Mouse (Mus musculus): ENCODE measurements around the gene Aste1.
A peak's percentile ranks its signal among the peaks of the same experiment; 100 is the strongest.

Aste1 gene

GRCm38 (mm10) chr9:105395218-105395627 is at the start of gene Aste1, which contains the start of gene Nek11:
TSS of gene Aste1 (plus strand) at chr9:105395392.
TSS of gene Nek11 (minus strand) at chr9:105395524.
- peak; percentile 93 to 96 for DNase-seq

DNA sequence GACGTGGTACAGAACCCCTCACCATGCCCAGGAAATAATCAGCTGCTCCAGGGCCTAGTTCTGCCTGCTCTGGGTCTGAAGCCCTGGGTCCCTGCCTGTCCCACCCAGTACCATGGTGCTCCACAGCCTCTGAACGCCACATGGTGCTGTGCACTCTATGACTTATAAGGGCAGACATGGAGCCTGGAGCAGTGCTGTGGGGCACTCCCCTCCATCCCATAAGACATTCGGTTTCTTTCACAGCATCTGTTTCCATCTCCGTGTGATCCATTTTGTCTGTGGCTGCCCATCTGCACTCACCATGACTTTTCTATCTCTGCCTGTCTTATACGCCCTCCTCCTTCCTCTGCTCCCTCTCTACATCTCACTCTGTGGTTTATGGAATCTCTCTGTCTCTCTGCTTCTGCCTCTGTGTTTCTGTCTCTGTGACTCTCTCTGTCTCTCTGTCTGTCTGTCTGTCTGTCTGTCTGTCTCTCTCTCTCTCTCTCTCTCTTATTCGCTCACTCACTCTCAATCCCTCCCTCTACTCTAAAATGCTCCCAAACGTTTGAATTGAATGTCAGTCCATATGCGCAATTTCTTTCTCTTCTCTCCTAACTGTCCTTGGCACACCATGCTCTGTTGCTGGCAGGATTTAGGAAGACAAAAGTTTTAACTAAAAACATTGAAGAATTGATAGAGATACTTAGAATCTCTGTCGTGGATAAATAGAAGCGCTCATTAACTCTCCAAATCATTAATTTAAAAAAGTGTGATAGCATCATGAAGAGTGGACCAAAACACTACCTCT is 46.8 kb upstream of the Aste1 start:
- DNase-seq, result no peak

- no peak for DNase-seq
These were observed 46.2 kb upstream of the Aste1 start for GRCm38 (mm10) chr9:105349034-105349433.

DNA sequence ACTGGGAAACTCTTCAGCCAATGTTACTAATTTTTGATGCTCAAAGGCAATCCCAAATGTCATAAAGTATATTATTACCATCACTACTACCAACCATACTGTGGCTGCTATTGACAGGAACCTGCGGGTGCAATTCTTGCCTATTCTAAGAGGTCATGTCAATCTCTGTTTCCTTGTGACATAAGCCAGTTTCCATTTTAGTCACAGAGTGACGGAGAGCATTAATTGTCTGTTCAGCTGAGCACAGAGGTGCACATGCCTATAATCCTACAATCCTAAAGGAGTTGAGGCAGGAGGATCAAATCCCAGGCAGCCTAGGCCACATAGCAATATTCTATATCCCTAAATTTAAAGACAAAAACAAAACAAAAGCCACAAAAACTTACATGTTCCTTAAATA is 33.0 kb upstream of the Aste1 start:
- DNase-seq, result no peak

- peak in 1 of 2 experiments; percentile 7 for DNase-seq
These were observed 31.5 kb upstream of the Aste1 start for GRCm38 (mm10) chr9:105363520-105364231.

- no peak for DNase-seq
These were observed 29.0 kb upstream of the Aste1 start for GRCm38 (mm10) chr9:105366199-105366598.

GRCm38 (mm10) chr9:105368605-105369004 is 26.6 kb upstream of the Aste1 start:
- no peak for DNase-seq

DNA sequence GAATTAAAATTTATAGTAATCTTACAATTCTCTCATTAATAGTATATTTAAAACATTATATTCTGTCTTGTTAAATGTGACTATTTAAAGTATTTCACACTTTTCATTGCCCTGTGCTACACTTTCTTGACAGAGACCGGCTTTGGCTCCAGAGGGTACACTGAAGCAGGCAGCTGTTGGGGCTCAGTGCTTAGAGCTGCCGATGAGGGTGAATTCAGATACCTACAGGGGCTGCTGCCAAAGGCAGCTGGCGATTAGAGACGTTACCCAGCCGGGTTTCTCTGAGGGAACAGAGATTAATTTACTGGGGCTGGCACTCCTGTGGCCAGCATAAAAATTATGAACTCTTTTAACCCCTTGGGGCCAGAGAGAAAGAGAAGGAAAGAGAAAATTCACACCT is 20.8 kb upstream of the Aste1 start:
- no peak for DNase-seq

DNA sequence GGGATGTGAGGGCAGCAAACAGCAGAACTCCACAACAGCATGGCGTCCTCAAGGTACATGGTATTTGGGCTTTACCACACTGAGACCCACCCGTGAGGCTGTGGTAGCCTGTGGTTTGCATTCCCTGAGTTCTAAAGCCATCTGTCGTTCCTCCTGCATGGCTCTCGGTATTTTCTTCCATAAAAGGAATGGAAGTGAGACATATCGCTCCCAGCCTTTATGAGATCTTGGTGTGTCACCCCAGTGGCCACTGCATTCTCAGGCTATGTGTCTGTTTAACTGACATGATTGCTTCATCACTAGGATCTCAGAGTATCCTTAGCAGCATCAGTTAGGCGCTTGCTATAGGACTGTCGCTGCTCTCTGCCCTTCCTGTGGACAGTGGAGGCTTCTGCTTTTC is 18.8 kb upstream of the Aste1 start:
- DNase-seq, result no peak

- DNase-seq, result no peak
These were observed 18.1 kb upstream of the Aste1 start for GRCm38 (mm10) chr9:105376954-105377530.

DNA sequence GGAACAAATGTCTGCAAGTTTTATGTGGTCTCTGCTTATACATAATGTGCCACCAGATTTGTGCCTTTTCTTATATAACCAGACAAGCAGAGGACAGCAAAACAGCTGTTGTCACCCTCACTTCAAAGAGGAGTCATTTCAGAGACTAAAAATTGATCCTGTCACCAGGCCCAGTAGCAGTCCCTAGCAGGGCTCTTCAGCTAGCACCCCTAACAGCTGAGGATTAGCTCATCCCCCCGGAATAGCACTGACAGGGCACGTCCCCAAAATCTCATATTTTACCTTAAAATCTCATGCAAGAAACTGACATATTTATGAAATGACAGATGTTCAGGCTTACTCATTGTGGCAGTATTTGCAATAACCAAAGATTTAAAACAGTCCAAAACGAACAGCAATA is 17.6 kb upstream of the Aste1 start:
- DNase-seq, result no peak

DNA sequence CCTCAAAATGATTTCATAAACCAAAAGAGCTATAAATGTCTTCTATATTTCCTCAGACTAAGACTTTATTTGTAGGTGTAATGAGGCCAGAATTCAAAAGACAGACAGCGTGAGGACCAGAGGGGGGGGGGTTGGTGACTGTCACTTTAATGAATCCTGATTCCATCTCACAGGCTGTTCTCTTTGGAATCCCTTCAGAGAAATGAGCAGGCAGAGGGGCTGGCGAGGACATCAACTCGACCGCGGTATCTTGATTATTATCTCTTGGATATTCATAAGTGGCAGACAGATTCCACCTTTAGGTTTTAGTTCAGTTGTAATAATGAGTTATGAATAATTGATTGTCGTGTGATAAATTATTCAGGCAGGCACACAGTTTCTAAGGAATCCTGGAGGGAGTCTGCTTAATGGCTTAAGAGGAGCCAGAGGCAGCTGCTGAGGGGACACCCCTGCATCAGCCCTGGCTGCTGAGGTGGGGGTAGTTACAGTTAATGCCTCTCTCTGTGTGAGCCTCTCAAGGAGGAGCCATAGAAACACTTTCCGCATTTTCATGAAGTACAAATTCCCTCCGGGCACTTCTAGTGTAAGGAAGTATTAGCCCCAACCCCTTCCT is 15.6 kb upstream of the Aste1 start:
- no peak for DNase-seq

- DNase-seq, result no peak
These were observed 7.8 kb upstream of the Aste1 start for GRCm38 (mm10) chr9:105387403-105387802.

- DNase-seq, result peak; percentile 70 to 84
These were observed 5.9 kb upstream of the Aste1 start for GRCm38 (mm10) chr9:105389289-105389688.

- no peak for DNase-seq
These were observed 4.6 kb upstream of the Aste1 start for GRCm38 (mm10) chr9:105390616-105391015.

GRCm38 (mm10) chr9:105394720-105395119 is 472 bp upstream of the Aste1 start:
- no peak for DNase-seq

- no peak for DNase-seq
These were observed 13.4 kb downstream of the Aste1 start for GRCm38 (mm10) chr9:105408549-105408948.

- DNase-seq, result no peak
These were observed 63.8 kb downstream of the Aste1 start for GRCm38 (mm10) chr9:105459032-105459431.

GRCm38 (mm10) chr9:105461496-105461895 is 66.3 kb downstream of the Aste1 start:
- DNase-seq, result no peak

Data from cerebellum, postnatal 25 days (tissue).